Mouse (Mus musculus) bone marrow, adult 2 months (tissue): Measurements from ENCODE around the gene Klk9.

Experiments used
- CTCF ChIP-seq: fragments of 200-500 bp; IDR thresholded peaks from 2 replicates; pipeline ENCODE4 v1.5.1; 2011; ENCODE audit warnings: low read length, control low read depth; ENCODE audit not compliant: control insufficient read depth, insufficient read depth
- POLR2A ChIP-seq: fragments of 200-500 bp; IDR thresholded peaks from 2 replicates; pipeline ENCODE4 v1.6.1; 2011; ENCODE audit warnings: low read depth, mild to moderate bottlenecking, control low read depth, low read length, borderline replicate concordance; ENCODE audit not compliant: control insufficient read depth

DNA sequence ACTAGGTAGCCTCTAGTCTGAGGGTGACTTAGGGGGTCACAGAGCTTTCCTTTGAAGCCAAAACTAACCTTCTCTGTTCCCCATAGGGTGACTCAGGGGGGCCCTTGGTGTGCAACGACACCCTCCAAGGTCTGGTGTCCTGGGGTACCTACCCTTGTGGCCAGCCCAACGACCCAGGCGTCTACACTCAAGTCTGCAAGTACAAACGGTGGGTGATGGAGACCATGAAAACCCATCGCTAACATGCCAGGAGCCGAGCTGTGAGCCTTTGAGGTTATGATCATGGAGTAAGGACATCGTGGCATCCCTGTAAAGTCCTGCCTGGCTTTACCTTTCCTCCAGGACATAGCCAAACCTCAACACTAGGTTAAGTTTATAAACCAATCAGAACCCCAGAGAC, 23.5 kb downstream of the Klk9 start:
- TF ChIP-seq CTCF = no peak
- TF ChIP-seq POLR2A = no peak
